Comparison of ENCODE assay signal across 11 mouse cellular contexts in the genomic region with DNA sequence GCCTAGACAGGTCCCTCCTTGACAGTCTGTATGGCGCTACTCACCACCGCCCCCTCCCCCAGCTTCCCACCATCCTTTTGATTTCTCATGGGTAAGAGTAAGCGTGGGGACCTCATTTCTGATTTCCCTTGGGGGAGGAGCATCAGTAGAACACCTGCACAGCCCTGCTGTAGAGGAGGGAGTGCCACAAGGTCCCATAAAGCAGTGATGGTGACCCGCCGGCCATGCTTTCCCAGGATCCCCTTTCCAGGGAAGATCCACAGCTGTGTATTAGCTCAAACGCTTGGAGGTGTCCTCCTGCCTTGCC. TPM values are rescaled to one million over a fixed set of nuclear protein-coding genes. Genes with fewer than 3 reads are reported as not detected.
DNase-seq lines count a peak whose midpoint lies in the region; ATAC-seq lines count a peak whose summit lies in the region.
"Had no signal": no experiment of that assay in that cellular context is flagged by ENCODE, and none has a peak within 500 bp of the region (broad histone marks: within the 10 kb centered on the region; RNA-seq: fewer than 3 reads in every experiment).

No protein-coding gene starts in this region.

- H3K4me2 ChIP-seq in embryonic facial prominence, embryonic 12.5 days (replicated peaks) = no peak overlapping the region
- no peak overlapping the region for H3K4me2 ChIP-seq in forebrain, embryonic 11.5 days (ENCODE audit: low read depth, low read length, severe bottlenecking)
- no peak overlapping the region for H3K4me2 ChIP-seq in hindbrain, embryonic 13.5 days
- H3K4me2 ChIP-seq in midbrain, embryonic 15.5 days = no peak overlapping the region
- H3K4me2 ChIP-seq: lung, embryonic 15.5 days had no signal

- peaks cover 13% of the 10 kb centered on the region for H3K4me1 ChIP-seq in embryonic facial prominence, embryonic 12.5 days
- peaks cover 10% of the 10 kb centered on the region; the same call in 1 of the 2 replicates for H3K4me1 ChIP-seq in forebrain, embryonic 11.5 days (replicated peaks; ENCODE audit: control insufficient read depth, insufficient read depth, low read length)
- peaks cover 47% of the 10 kb centered on the region for H3K4me1 ChIP-seq in hindbrain, embryonic 13.5 days (replicated peaks)
- H3K4me1 ChIP-seq in midbrain, embryonic 15.5 days = peaks cover 30% of the 10 kb centered on the region

- DNase-seq in forebrain, embryonic 11.5 days (ENCODE audit: low spot score) = peak; percentile 52
- DNase-seq in spleen, postnatal 10 days (ENCODE audit: low spot score in 2 of 2) = no peak
- DNase-seq in gastrocnemius, adult 8-10 months (ENCODE audit: low spot score in 2 of 2) = no peak
- DNase-seq in kidney, adult 9 months = no peak
- DNase-seq: cerebellum, adult 11 months; thymus, adult 18-20 months had no signal

- H3K4me3 ChIP-seq in embryonic facial prominence, embryonic 12.5 days = no peak overlapping the region
- no peak overlapping the region for H3K4me3 ChIP-seq in forebrain, embryonic 11.5 days (ENCODE audit: low read depth, low read length)
- no peak overlapping the region for H3K4me3 ChIP-seq in hindbrain, embryonic 13.5 days
- no peak overlapping the region for H3K4me3 ChIP-seq in midbrain, embryonic 15.5 days
- H3K4me3 ChIP-seq: erythroblast, embryonic 14.5 days; lung, embryonic 15.5 days had no signal

- no peaks in the 10 kb centered on the region for H3K9me3 ChIP-seq in embryonic facial prominence, embryonic 12.5 days
- no peaks in the 10 kb centered on the region for H3K9me3 ChIP-seq in forebrain, embryonic 11.5 days (ENCODE audit: control insufficient read depth, low read length)
- H3K9me3 ChIP-seq in hindbrain, embryonic 13.5 days = no peaks in the 10 kb centered on the region
- H3K9me3 ChIP-seq in midbrain, embryonic 15.5 days = no peaks in the 10 kb centered on the region
- H3K9me3 ChIP-seq: lung, embryonic 15.5 days had no signal

- ATAC-seq in embryonic facial prominence, embryonic 12.5 days (ENCODE audit: insufficient number of reproducible peaks, insufficient read depth, low FRiP score, low TSS enrichment) = peak; percentile 8; the same call in 1 of the 2 replicates
- no peak; the same call in 1 of the 2 replicates for ATAC-seq in forebrain, embryonic 11.5 days (replicated peaks; ENCODE audit: low FRiP score)
- ATAC-seq in hindbrain, embryonic 13.5 days (ENCODE audit: low FRiP score) = 0 out of 2 replicates have a peak, but pooled peaks have one; percentile 34
- peak; percentile 22 for ATAC-seq in midbrain, embryonic 15.5 days (replicated peaks)

- H3K36me3 ChIP-seq in embryonic facial prominence, embryonic 12.5 days = no peaks in the 10 kb centered on the region
- H3K36me3 ChIP-seq in forebrain, embryonic 11.5 days (ENCODE audit: control insufficient read depth, insufficient read depth, low read length) = no peaks in the 10 kb centered on the region
- peaks cover 3% of the 10 kb centered on the region; the same call in 1 of the 2 replicates for H3K36me3 ChIP-seq in hindbrain, embryonic 13.5 days
- H3K36me3 ChIP-seq in midbrain, embryonic 15.5 days (replicated peaks) = no peaks in the 10 kb centered on the region
- H3K36me3 ChIP-seq: lung, embryonic 15.5 days had no signal

- peaks cover 30% of the 10 kb centered on the region for H3K27me3 ChIP-seq in embryonic facial prominence, embryonic 12.5 days
- no peaks in the 10 kb centered on the region for H3K27me3 ChIP-seq in forebrain, embryonic 11.5 days (ENCODE audit: control insufficient read depth, insufficient read depth, low read length)
- H3K27me3 ChIP-seq in hindbrain, embryonic 13.5 days = peaks cover 19% of the 10 kb centered on the region
- no peaks in the 10 kb centered on the region for H3K27me3 ChIP-seq in midbrain, embryonic 15.5 days (replicated peaks)

- 28% methylated on average over 6 of the region's 6 CpGs for WGBS in embryonic facial prominence, embryonic 12.5 days
- WGBS in forebrain, embryonic 11.5 days = 22% methylated on average over 6 of the region's 6 CpGs
- 36% methylated on average over 6 of the region's 6 CpGs for WGBS in hindbrain, embryonic 13.5 days
- WGBS in midbrain, embryonic 15.5 days = 28% methylated on average over 6 of the region's 6 CpGs

- no peak overlapping the region for H3K9ac ChIP-seq in embryonic facial prominence, embryonic 12.5 days
- no peak overlapping the region for H3K9ac ChIP-seq in forebrain, embryonic 11.5 days (ENCODE audit: low read length)
- H3K9ac ChIP-seq in hindbrain, embryonic 13.5 days = peak overlapping the region; percentile 30; the same call in 1 of the 2 replicates
- no peak overlapping the region for H3K9ac ChIP-seq in midbrain, embryonic 15.5 days
- H3K9ac ChIP-seq: lung, embryonic 15.5 days had no signal

- H3K27ac ChIP-seq in embryonic facial prominence, embryonic 12.5 days = no peak overlapping the region
- no peak overlapping the region; the same call in 1 of the 2 replicates for H3K27ac ChIP-seq in forebrain, embryonic 11.5 days (ENCODE audit: low read depth, low read length)
- no peak overlapping the region for H3K27ac ChIP-seq in hindbrain, embryonic 13.5 days
- H3K27ac ChIP-seq in midbrain, embryonic 15.5 days = peak overlapping the region; percentile 68
- H3K27ac ChIP-seq: lung, embryonic 15.5 days had no signal

RNA-seq across cellular contexts. Expression of gene Mturn, which starts 23.1 kb away (rescaled TPM):
- polyA plus RNA-seq in embryonic facial prominence, embryonic 12.5 days (2016; fragmentation: Nextera tagmentation; extraction: Ambion mirVana) = 15.6 and 16.4 TPM in 2 replicates
- 18.5 and 20.0 TPM in 2 replicates for polyA plus RNA-seq in forebrain, embryonic 11.5 days (2014; fragmentation: Nextera tagmentation; extraction: Ambion mirVana)
- polyA plus RNA-seq in hindbrain, embryonic 13.5 days (2015; fragmentation: Nextera tagmentation; extraction: Ambion mirVana) = 71.0 and 75.9 TPM in 2 replicates
- polyA plus RNA-seq in midbrain, embryonic 15.5 days (2015; fragmentation: Nextera tagmentation; extraction: Ambion mirVana) = 103 TPM in 2 replicates
- total RNA-seq in gastrocnemius, adult 8-10 months (2022) = 1 to 10 TPM; 4.8 to 6.6 (median 6.1) TPM
